Mouse (Mus musculus) thymus, postnatal 25 days (tissue): ENCODE data around the gene Igf2.

Source experiments
- DNase-seq: peaks from one replicate; pipeline ENCODE4 v3.0.0; 2022

Igf2 gene

DNA sequence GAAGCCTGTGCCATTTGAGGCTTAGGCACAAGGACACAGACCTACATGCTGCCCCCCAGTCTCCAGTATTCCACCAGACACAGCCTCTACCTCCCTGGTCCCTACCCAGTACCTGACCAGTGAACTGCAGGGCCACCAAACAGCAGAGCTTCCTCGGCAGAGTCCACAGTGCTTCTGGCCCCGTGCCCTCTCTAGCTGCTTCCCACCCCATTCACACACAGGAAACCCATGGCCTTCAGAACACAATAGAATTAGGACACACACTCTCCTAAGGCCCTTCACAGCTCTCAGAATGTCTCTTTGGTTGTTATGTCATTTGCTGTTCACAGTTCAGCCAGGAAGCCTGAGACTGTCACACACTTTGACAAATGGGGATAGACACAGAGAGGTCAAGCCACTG lies at the start of gene Igf2:
Gene Igf2, minus strand, starts transcription at position 158 of the 400 bp plus-strand sequence.
- DNase-seq: no peak

DNA sequence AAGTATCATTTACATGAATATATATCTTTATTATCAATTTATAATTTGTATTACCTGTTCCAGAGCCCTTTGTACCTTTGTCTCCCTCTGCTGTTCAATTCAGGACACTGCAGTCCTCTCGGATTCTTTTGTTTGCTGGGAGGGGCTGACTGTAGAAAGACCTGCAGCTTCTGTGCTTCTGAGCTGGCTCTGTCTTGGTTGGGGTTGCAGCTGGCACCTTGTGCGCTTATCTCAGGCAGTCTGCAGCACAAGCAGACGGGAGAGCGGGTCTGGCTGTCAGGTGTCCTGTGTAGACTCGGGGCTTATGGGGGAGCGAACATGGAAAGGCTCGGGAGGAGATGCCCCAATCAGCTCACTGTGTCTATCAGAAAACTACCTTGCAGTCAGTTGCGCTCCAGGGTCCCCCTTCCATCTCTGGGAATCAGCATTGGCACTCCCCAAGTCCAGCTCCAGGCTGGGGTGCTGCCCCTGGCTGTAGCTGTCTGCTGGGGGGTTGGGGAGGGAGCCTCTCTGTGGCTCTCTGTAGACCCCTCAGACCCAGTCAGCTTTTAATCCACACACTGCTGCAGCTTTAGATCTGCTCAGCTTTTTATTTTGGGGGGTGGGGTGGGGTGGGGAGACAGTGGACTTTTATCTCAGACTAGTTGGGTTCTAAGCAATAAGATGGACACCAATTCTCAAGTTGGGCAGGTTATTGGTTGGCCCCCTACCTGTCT lies 48.3 kb upstream of the Igf2 start:
- peak; percentile 46 for DNase-seq

DNA sequence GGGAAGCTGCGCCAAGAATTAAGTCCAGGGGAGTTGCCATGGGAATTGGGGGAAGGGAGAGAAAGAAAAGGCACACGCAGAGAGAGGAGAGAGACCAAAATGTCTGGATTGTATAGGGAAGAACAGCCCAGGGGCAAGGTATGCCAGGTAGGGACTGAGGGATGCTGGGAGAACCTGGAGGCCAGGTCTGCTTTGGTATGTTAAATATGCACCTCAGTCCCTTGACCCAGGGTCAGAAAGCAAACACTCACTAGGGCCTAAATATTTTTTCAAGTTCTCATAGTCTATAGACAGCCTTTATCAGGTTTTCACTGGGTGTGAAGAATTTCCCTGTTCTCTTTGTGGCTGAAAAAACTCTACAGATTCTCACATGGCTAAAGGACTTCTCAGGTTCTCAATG lies 40.3 kb upstream of the Igf2 start:
- DNase-seq: no peak

DNA sequence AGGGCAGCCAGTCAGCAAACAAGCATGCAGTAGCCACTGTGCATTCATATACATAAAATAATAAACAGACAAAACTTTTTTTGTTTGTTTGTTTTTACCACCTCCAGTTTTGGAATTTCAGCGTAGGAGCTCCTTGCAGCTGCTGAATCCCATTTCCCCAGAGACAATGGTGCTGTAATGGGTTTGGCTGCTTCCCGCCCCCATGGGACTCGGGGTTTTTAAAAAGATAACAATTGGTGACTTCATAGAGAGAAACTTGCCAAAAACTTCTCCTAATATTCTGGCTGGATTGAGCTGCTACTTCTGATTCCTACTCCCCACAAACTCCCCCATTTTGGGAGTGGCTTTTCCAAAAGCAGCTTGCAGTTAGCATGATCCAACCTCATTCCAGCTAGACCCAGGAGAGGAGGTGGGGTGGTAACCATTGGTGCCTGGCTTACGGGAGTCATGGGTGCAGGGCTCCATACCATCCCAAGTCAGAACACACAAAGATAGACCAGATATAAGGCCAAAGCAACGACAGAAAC lies 32.8 kb upstream of the Igf2 start:
- no peak for DNase-seq

DNA sequence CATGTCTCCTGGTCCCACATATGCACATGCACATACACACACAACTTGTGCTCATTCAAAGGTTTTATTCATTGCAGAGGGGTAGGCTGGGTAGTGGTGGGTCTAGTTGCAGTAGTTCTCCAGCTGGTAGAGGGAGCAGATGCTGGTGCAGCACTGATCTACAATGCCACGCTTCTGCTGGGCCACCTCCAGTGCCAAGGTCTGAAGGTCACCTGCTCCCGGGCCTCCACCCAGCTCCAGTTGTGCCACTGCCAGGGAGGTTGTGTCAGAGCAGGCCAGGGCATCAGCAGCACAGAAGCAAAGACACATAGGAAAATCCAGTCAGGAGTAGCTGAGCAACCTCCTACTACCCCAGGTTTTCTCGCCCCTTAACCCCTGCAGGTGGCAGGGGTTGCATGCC lies 12.0 kb upstream of the Igf2 start:
- DNase-seq: no peak

DNA sequence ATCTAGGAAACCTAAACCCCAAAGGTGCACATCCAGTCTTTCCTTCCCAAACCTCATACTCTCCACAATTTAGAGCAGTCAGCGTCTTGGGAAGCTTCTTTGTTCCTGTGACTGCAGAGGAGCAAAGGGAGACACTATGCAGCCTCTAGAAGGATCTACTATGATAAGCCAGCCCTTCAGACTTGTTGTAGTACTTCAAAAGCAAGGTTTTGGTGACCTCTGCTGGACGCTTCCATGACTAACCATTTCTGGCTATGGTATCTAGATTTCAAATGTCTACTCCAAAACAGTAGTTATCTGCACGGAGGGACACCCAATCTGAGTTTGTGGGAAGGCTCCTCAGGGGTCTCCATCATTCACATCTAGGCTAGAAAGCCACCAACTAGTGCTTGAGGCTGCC lies 9.0 kb upstream of the Igf2 start:
- no peak for DNase-seq

DNA sequence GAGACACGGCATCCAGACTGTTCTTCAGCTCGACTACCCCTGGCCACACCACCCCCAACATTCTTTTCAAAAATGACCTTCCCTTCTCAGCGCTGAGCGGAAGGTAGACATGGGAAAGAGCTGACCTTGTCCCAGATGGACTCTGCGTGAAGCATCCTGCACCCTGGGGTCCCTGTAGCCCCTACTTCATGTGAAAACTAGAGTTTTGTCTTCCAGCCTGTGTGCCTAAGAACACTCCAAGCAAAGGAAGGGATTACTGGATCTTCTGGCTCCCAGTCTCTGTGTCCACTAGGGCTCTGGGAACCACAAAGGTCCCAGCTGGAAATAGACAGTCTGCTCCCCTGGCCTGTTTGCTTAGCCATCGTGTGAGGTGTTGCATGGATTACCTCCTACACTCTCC lies 8.5 kb upstream of the Igf2 start:
- no peak for DNase-seq

DNA sequence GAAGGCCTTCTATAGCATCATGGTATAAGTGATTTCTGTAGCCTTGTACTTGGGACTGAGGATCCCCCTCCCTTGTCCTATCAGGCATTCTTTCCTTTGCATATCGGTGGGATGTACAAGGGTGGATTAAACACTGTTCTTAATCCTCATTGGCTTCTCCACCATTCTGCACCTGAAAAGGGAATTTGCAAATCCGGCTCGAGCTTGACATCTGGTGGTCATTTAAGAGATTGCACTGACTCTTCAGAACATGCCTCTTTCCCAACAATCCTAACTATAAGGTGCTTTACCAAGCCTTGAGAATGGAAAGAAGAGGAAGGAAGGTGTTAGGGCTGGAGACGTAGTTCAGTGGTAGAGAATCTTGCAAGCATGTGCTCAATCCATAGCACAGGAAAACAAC lies 5.5 kb upstream of the Igf2 start:
- peak; percentile 23 for DNase-seq

DNA sequence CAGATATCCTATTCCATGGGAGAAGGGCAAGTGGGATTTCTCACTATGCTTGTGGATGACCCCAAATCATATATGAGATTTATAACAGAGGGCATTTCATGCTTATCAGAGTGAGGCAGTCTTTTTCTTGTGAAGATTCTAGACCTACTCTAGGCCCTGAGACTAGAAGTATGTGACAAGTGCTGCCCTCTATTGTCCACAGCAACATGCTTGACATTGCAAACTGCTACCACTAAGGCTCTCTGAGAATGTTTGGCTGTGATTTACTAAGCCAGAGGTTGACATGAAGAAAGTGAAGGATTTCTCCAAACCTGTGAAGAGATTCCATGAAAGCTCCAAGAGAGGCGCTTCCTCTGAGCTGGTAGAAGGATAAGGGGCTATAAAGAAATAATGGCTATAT lies 4.5 kb upstream of the Igf2 start:
- no peak for DNase-seq

DNA sequence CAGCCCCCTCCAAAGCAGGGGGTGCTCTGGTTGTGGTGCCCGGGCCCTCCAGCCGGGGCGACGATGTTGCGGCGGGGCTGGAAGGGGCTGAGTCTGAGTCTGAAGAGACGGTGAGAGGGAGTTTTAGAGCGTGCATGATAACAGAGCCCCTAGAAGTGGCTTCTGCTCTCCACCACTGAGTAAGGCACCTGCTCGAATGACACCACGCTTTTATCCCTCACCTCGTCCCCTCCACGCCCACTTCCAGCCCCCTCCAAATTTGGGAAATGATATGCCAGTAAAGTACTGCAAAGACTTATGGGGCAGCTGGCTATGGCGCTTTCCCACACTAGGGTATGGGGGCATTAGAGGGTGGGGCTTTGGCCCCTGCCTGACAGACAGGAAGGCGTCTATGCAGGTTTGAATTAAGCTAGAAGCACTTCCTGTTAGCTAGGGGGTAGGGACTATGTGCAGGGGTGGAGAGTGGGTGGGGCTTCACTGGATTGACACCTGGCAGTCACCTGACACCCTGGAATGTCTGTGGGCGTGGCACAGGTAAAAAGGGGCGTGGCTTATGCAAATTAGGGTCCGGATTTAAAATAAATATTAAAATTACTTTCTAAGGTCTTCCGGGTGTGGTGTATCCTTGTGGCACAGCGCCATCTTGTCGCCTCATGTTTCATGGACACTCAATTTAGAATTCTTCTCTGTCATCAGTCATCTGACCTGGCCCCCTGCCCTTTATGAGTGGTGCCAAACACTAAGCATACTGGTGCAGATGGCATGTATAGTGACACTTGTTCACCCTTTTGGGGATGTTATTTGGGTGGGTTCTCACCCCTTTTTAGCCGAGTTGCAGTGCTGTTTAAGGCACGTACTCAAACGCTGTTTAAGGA lies 3.4 kb upstream of the Igf2 start, which contains the start of gene Gm49394:
Gene Gm49394, minus strand, starts transcription at position 192 of the 875 bp plus-strand sequence.
- no peak for DNase-seq

DNA sequence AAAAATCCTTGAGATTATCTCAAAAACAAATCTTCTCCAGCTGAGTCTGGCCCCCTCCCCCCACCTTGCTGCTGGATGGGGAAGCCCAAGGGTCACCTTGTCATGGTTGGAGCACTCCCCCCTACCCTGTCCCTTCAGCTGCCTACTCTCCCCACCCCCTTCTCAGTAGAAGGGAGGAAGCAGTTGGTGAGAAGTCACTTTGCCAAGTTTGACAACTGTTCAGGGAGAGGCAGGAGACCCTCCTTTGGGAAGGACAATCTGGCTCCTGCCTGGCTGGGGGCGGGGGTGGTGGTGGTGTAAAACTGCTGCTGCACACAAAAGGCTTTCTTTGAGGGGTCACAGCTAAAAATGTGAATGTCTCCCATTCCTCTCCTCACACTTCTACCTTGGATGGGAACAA lies 1.7 kb upstream of the Igf2 start:
- DNase-seq: no peak

DNA sequence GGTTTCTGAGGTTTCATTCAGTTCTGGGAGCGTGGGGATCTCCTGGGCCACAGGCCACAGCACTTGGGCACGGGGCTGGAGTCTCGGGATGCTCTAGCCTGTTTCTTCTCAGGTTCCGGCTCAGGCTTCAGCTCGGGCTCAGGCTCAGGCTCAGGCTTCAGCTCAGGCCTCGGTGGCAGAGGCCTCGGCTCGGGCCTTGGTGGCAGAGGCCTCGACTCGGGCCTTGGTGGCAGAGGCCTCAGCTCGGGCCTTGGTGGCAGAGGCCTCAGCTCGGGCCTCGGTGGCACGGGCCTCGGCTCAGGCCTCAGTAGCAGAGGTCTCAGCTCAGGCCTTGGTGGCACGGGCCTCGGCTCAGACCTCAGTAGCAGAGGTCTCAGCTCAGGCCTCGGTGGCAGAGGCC lies 905 bp upstream of the Igf2 start:
- DNase-seq: no peak

DNA sequence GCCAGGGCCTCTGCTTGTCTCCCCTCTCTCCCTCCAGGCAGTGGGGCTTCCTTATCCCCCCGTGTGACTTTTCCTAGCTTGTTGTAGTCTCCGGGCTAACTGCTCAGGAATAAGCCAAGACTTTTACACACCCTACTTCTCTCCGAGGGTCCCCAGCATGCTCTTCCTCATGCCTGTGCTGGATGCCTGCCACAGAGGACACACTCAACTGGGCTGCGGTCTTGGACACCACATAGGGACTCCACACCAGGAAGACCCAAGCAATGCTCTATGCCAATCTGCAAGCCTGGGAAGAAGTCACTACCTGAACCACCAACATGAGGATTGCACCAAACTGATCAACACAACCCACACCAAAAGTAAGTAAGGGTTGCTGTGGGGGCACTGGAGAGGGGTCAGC lies 507 bp downstream of the Igf2 start:
- DNase-seq: no peak

DNA sequence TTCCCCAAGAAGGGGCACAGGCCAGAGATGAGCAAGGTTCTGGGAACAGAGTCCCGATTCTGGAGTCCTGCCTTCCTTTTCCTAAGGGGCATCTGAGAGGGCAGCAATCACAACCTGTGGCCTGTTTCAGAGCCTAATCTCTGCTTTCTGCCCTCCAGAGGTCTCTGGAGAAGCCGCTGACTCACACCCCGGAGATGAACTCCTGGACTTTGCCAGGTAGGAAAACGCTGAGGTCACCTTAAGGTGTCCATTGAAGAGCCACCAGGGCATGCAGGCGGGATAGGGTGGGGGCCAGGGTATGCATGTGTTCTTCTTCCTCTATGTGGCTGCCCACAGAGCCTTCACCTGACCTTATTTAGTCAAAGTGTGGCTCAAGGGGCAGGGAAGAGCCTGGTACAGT lies 1.3 kb downstream of the Igf2 start:
- DNase-seq: no peak

DNA sequence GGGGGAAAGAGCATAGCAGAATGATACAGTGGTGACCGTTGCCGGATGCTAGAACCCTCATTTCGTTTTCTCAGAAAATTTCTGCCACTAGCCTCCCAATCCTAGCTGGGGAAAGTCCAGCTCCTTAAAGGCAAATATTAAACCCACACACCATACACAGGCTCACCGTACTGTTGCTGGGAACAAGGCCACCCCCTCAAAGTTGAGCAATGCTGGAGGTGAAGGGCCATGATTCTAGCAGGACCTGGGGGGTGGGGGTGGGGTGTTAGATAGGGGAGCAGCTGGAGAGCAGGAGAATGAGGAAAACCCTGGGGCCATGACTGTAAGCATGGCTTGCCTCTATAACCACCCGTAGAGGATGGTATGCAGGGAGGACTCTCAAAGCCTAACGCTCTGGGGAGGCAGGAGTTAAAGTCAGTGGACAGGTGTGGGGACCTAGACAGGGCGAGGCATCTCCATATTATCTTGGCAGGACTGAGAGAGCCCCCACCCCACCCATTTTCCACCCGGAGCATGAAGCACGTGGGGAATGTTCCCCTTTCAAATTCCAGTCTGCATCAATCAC lies 2.1 kb downstream of the Igf2 start:
- DNase-seq: no peak

DNA sequence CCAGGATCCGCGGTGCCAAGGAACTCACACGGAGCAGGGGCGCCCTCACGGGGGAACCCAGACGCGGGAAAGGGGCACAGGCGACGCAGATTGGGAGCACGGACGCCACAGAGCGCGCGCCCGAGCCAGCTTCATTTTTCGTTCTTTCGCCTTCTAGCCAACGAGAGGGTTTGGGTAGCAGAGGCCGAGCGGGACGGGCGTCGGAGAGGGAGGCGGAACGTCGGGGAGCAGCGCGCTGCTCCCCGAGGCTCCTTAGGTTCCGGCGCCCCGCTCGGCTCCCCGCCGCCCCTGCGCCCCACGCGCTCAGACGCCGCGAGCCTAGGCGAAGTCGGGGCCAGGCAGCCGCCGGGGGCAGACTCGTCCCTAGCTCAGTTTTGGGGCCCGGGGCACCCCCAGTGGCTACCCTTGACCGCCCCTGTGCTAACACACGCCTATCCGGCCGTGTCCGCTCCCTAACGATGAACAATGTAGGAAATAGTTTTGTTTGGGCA lies 2.6 kb downstream of the Igf2 start:
- no peak for DNase-seq

DNA sequence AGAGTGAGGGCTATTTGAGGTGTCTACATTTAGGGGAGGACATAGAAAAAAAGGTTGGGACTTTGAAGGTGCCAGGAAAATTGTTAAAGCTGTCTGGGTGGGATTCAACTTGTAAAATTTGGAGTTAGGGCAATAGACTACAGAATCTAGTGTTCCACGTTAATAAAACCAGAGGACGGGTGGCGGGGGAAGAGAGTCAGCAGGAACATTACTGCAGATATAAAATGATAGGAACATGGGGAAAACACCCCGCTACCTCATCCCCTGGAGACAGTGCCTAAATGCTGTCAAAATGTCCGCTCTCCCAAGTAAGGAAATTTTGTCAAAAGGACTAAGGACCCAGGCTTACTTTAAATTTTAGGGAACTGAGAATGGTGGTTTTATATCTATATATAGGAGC lies 3.5 kb downstream of the Igf2 start:
- no peak for DNase-seq

DNA sequence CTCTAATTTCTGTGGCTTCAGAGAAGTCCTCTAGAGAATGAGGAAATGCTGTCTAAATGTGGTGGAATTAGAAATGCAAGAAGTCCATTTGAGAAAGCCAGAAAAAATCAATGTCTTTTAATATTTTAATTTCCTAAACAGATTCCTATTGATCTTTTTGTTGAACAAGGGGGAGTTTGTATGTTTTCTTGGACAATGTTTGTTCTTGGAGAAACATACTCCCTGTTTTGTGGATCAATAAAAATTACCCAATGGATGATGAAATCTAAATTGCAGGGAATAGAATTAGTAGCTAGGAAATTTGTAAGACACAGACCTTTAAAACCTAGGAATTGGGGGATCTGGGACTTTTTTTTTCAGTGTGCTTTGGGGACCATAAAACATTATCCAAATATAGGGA lies 4.8 kb downstream of the Igf2 start:
- DNase-seq: no peak

DNA sequence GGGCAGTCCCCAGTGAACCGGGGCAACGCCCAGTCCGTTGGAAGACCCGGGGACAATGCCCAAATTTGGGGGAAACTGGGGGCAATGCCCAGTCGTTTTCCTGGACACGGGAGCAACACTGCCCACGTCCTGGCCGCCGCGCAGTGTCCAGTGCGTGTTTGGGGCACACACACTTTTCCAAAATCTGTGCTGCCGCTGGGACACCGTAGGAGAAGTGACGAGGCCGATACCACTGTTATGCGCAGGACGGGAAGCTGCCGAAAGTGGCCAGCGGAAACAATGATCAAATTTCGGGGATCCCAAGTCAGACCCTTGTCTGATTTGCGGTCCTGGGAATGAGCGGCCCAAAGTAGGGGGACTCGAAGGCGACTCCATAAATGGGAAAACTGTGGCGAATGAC lies 5.6 kb downstream of the Igf2 start:
- DNase-seq: no peak

DNA sequence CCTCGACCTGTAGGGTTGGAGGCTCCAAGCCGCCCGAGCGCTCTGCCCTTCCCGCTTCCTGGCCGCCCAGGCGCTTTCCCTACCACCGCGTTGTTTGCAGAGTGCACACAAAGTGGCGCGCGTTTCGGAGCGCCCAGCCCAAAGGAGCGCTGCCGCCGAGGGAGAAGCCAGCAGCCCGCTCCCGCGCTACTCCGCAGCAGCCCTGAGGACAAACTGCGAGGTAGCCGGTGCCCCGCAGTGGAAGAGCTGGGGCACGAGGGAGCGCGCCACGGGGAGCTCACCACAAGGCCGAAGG lies 6.0 kb downstream of the Igf2 start:
- DNase-seq: no peak

DNA sequence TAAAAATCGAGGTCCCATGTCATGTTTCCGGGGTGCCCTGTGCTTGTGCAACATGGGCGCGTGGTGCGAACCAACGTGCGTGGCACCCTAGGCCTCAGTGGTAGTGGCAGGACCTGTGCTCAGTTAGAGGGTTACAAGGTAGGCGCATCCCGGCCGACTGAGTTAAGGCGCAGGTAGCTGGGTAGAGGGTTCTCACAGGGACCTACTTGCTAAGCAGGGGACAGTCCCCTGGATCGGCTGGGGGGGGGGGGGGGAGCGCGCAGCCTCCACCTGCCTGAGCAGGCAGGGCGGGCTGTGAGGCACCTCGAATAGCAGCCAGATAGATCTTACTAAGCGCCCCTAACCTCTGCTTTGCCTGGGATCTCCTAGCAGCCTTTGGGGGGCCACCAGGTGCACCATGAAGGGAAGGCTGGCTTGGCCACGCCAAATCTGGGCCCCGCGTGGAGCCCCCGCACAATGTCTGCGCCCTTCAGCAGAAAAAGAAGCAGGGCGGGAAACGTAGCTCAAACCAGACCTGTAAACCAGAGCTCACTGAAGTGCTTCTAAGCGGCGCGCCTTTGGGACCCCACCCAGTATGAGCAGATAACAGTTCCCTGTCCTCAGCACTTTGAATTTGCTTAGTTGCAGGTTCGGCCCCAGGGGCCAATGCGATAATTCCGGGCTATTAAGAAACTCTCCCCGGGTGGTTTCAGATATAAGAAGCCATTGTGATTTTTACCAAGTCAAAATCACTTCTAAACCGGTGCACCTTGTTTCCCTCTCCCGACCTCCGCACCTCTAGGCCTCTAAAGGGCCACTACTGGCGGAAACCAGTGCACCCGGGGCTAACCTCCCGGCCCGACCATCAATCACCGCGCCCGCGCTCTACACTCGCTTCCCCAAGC lies 6.6 kb downstream of the Igf2 start:
- no peak for DNase-seq

DNA sequence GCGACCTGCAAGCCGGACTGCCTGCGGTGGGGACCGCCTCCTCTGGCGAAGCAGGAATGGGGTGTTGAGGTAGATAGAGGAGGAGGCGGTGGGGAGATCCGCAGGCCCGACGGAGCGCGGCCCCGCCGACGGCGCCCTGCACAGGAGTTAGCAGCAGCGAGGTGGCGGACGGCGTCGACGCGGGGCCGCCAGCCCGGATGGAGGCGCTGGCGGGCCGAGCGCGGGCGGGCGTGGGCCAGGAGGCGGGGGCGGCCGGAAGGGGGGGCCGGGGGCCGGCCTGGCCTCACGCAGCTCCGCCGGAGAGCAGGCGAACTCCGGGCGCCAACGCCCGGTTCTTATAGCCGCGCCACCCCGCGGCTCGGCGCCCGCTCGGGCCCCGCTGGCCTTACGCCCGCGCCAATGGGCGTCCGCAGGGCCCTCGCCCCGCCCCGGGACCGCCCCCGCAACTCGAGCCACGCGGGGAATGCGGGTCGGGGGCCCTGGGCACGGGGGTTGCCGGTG lies 7.4 kb downstream of the Igf2 start:
- DNase-seq: no peak
